In genomic region chr11:85524186-85524585, GRCm38 (mm10) we compare ENCODE assay signal across 8 mouse cellular contexts.
DNase-seq lines count a peak whose midpoint lies in the region; ATAC-seq and TF ChIP-seq lines count a peak whose summit lies in the region.

No protein-coding gene starts in this region.

- H3K9me3 ChIP-seq in hindbrain, embryonic 16.5 days (ENCODE audit: control insufficient read depth, low read length), result no peaks in the 10 kb centered on the region

- peaks cover 9% of the 10 kb centered on the region for H3K4me1 ChIP-seq in hindbrain, embryonic 16.5 days (ENCODE audit: control insufficient read depth, insufficient read depth, low read depth, low read length)

- peak; percentile 70 for DNase-seq in R1 (ENCODE audit: low read depth, low spot score)
- peak; percentile 81 to 83 for DNase-seq in cerebellum, postnatal 14 days
- DNase-seq in gastrocnemius, adult 2 months, result peak; percentile 89
- DNase-seq in layer of hippocampus, postnatal 36 days, result peak; percentile 68 to 77
- peak; percentile 82 for DNase-seq in lung, postnatal 10 days
- DNase-seq in retina, embryonic 14.5 days (ENCODE audit: low spot score), result peak; percentile 88
- peak; percentile 77 for DNase-seq in urinary bladder, postnatal 14 days (ENCODE audit: low spot score)

- no peak for TF ChIP-seq CTCF in gastrocnemius, adult 2 months (IDR thresholded peaks at IDR 0.05)

- peaks cover 8% of the 10 kb centered on the region for H3K27me3 ChIP-seq in hindbrain, embryonic 16.5 days (replicated peaks; ENCODE audit: control insufficient read depth, insufficient read depth, low read length)

- no peaks in the 10 kb centered on the region for H3K36me3 ChIP-seq in hindbrain, embryonic 16.5 days (ENCODE audit: control insufficient read depth, insufficient read depth, low read length)

- H3K4me2 ChIP-seq in hindbrain, embryonic 16.5 days (ENCODE audit: low read length), result peak overlapping the region; percentile 78

- peak overlapping the region; percentile 52 for H3K9ac ChIP-seq in hindbrain, embryonic 16.5 days (ENCODE audit: low read depth, low read length)

- ATAC-seq in hindbrain, embryonic 16.5 days, result peak; percentile 54; the same call in 1 of the 2 replicates

- peak overlapping the region; percentile 64 for H3K4me3 ChIP-seq in gastrocnemius, adult 2 months
- H3K4me3 ChIP-seq in hindbrain, embryonic 16.5 days (ENCODE audit: low read length), result peak overlapping the region; percentile 36

- H3K27ac ChIP-seq in gastrocnemius, adult 2 months, result peak overlapping the region; percentile 82
- no peak overlapping the region for H3K27ac ChIP-seq in hindbrain, embryonic 16.5 days (ENCODE audit: low read depth, low read length)

- 11% methylated on average over 12 of the region's 12 CpGs for WGBS in hindbrain, embryonic 16.5 days

- intact Hi-C loops in gastrocnemius, adult 2 months (cut with DNase I), result no loop called here
